Mouse (Mus musculus) embryonic facial prominence, embryonic 14.5 days (tissue): ENCODE data around the gene Crlf2. TPM values are rescaled to one million over a fixed set of nuclear protein-coding genes. Genes with fewer than 3 reads are reported as not detected.

Experiments
- ATAC-seq: fragments of 200-750 bp; cut with Nextera tagmentation; 2 replicates; pipeline ENCODE4 v1.8.0; 2017; ENCODE audit warnings: low read depth, moderate number of reproducible peaks, moderate TSS enrichment
- DNase-seq: peaks from one replicate; pipeline ENCODE4 v3.0.0-alpha.2; 2015; ENCODE audit warnings: low spot score
- H3K27ac ChIP-seq: fragments of 300-500 bp; sonication (generic); replicated peaks from 2 replicates; pipeline ENCODE4 v1.5.1; 2014; ENCODE audit warnings: low read depth, mild to moderate bottlenecking, low read length, moderate library complexity
- H3K27me3 ChIP-seq: fragments of 300-500 bp; sonication (generic); replicated peaks from 2 replicates; pipeline ENCODE4 v1.6.1; 2014; ENCODE audit warnings: low read length; ENCODE audit not compliant: control insufficient read depth, insufficient read depth
- H3K36me3 ChIP-seq: fragments of 300-500 bp; sonication (generic); 2 replicates; pipeline ENCODE4 v1.6.1; 2014; ENCODE audit warnings: low read length, mixed read lengths; ENCODE audit not compliant: control insufficient read depth, insufficient read depth
- H3K4me1 ChIP-seq: fragments of 300-500 bp; sonication (generic); 2 replicates; pipeline ENCODE4 v1.6.1; 2014; ENCODE audit warnings: antibody characterized with exemption, low read length; ENCODE audit not compliant: control insufficient read depth, insufficient read depth
- H3K4me2 ChIP-seq: fragments of 300-500 bp; sonication (generic); 2 replicates; pipeline ENCODE4 v1.6.1; 2014; ENCODE audit warnings: low read depth, mild to moderate bottlenecking, low read length, moderate library complexity, mixed read lengths
- H3K4me3 ChIP-seq: fragments of 300-500 bp; sonication (generic); 2 replicates; pipeline ENCODE4 v1.5.1; 2014; ENCODE audit warnings: low read depth, mild to moderate bottlenecking, low read length
- H3K9ac ChIP-seq: fragments of 300-500 bp; sonication (generic); 2 replicates; pipeline ENCODE4 v1.6.1; 2014; ENCODE audit warnings: low read depth, mild to moderate bottlenecking, low read length, moderate library complexity, mixed read lengths
- H3K9me3 ChIP-seq: fragments of 300-500 bp; sonication (generic); 2 replicates; pipeline ENCODE4 v1.6.1; 2016; ENCODE audit warnings: low read length; ENCODE audit not compliant: control insufficient read depth
- WGBS: fragments of 180-500 bp; shearing (Covaris S2); extraction: QIAGEN DNeasy Blood & Tissue Kit; methylation state at CpG from one replicate; pipeline ENCODE4 v1.1.7; 2014; 5-methylcytosine and 5-hydroxymethylcytosine counted together
- polyA plus RNA-seq: library from polyadenylated mRNA; unstranded; fragments of >200 nt; fragmentation: Nextera tagmentation; extraction: Ambion mirVana; gene quantifications from 2 replicates; pipeline ENCODE4 v1.2.1, GENCODE M21; 2014

The Crlf2 gene
- polyA plus RNA-seq, 1 experiment from 2014 or later, result 7.8 TPM

DNA sequence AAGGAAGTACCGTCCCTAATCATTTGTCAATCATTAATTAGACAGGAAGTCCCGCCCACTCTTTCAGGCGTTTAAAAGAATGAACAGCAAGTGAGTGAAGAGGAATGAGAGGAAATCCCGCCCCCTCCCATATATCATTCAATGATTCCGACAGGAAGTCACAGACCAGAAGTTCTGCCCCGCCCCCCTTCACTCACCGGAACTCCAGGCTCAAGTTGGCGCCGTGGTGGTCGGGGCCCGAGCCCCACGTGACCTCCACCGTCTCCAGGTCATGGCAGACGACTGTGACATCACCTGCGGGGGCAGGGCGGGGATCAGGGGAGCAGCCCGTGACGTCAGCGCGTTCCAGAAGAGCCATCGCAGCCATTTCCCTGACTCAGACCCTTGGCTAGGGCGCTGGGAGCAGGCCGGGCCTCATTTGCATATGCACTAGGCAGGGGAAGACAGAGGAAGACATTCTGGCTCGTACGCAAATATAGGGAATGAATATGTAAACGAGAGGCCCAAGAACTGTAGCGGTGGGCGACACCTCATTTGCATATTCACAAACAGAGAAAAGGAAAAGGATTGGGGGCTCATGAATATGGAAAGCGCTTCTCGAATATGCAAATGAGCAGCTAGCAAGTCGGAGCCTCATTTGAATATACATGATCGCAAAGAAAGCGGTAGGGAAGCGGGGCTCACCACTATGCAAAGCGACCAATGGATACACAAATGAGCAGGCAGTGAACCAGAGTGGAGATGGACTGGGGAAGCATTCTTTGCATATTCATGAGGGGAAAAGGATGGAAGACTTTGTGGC, 1.3 kb downstream of the Crlf2 start:
- peak overlapping the region; percentile 67 for H3K4me3 ChIP-seq
- no peaks in the 10 kb centered on the region for H3K4me1 ChIP-seq
- ATAC-seq (peak; percentile 87), DNase-seq (peak; percentile 99)
- H3K27me3 ChIP-seq, result no peaks in the 10 kb centered on the region
- peak overlapping the region; percentile 2; the same call in 1 of the 2 replicates for H3K9ac ChIP-seq
- peaks cover 42% of the 10 kb centered on the region for H3K9me3 ChIP-seq
- peak overlapping the region; percentile 96 for H3K27ac ChIP-seq
- H3K36me3 ChIP-seq, result peaks cover 14% of the 10 kb centered on the region
- WGBS, result 1% methylated on average over 34 of the region's 35 CpGs
- H3K4me2 ChIP-seq, result peak overlapping the region; percentile 59

DNA sequence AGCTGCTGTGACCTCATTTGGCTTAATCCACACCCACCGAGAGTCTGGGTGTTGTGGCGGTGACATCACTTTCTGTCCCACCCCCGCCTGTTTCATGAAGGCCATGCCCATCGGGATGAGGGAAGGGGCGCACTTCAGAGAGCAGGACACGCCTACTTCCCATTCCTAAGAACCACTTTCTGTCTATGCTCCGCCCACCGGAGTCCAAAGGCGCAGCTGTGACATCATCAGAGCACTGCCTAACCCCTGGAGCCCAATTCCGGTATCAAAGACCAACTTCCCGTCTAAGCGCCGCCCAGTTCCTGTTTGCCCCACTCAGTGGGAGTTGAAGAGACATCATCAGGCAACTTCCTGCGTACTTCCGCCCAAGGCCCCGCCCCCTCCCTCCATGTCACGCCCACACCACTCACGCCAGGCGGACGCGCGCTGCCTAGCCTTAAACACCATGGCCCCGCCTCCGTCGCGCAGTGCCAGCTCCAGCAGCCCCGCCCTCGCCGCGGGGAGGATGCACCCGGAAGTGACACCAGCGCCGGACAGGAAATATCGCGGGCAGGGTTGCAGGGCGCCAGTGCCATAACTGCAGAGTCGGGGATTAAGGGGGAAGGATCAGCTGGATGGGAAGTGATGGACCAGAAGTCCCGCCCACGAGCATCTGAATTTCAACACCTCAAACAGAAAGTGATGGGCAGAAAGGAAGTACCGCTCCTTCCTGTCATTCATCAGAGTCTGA, 2.0 kb downstream of the Crlf2 start:
- peak; percentile 71 for ATAC-seq
- Histone ChIP-seq H3K27me3 (no peaks in the 10 kb centered on the region), H3K4me3 (peak overlapping the region; percentile 67), H3K9me3 (peaks cover 49% of the 10 kb centered on the region), H3K27ac (peak overlapping the region; percentile 96), H3K9ac (peak overlapping the region; percentile 35; the same call in 1 of the 2 replicates), H3K36me3 (peaks cover 14% of the 10 kb centered on the region), H3K4me2 (peak overlapping the region; percentile 59), H3K4me1 (no peaks in the 10 kb centered on the region)
- 11% methylated on average over 40 of the region's 40 CpGs for WGBS
- peak; percentile 95 for DNase-seq

DNA sequence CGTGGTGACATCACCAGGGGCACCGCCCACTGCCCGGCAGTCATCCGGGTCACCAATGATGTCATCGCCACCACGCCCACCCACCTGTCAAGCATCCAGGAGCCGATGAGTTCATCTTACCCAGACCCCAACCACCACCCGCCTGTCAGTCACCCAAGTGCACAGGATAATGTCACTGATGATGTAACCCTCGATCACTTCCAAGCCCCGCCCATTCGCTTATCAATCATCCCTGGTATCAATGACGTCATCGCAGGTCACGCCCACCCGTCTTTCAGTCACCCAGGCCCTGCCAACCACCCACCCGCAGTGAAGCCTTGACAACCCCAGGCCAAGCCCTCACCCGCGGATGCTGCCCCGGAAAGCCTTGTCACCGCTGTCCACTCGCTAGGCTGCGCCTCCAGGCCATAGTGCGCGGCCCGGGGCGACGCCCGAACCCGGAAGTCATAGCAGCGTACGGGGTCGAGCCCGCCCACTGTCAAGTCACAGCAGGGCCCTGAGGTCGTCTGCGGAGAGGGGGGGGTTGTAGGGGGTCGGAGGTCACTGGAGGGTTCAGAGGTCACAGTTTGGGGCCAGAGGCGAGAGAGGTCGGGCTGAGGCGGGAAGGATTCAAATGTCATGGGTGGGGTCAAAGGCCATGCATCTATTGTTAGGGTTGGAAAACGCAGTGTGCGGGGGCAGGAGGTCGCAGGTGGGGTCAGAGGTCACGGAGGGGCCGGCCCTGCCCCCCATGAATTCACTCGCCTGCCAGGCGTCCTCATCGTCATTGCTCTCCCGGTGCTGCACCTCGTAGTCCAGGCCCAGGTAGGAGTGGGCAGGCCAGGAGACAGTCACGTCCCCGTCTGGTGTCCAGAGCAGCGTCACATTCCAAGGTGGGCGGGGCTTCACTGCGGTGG, 2.9 kb downstream of the Crlf2 start:
- no peaks in the 10 kb centered on the region for H3K27me3 ChIP-seq
- H3K4me3 ChIP-seq, result peak overlapping the region; percentile 67
- no peak overlapping the region for H3K9ac ChIP-seq
- H3K27ac ChIP-seq, result peak overlapping the region; percentile 96
- no peaks in the 10 kb centered on the region for H3K4me1 ChIP-seq
- peaks cover 58% of the 10 kb centered on the region for H3K9me3 ChIP-seq
- DNase-seq (no peak), ATAC-seq (no peak)
- H3K4me2 ChIP-seq, result peak overlapping the region; percentile 59
- 75% methylated on average over 51 of the region's 54 CpGs for WGBS
- peaks cover 14% of the 10 kb centered on the region for H3K36me3 ChIP-seq

DNA sequence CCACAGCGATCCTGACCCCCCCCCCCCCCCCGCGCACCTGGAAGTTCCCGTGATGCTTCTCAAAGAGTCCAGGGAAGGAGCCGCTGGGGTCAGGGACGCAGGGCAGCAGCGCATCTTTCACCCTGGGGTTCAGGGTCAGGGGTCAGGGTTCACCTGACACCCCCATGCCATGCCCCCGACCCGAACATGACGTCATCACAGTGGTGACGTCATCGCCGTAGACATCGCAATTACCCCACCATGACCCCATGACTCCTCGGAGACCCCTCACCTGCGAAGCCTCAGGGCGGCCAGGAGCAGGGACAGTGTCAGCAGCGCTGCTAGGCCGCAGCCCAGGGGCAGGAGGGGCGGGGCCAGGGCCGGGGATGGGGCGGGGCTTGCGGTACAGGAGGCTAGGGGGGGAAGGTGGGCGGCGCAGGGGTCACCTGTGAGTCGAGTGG, 3.5 kb downstream of the Crlf2 start:
- no peaks in the 10 kb centered on the region for H3K27me3 ChIP-seq
- H3K9ac ChIP-seq, result no peak overlapping the region
- H3K4me3 ChIP-seq, result no peak overlapping the region
- H3K4me2 ChIP-seq, result no peak overlapping the region
- DNase-seq (no peak), ATAC-seq (no peak)
- no peak overlapping the region for H3K27ac ChIP-seq
- no peaks in the 10 kb centered on the region for H3K4me1 ChIP-seq
- H3K9me3 ChIP-seq, result peaks cover 64% of the 10 kb centered on the region
- peaks cover 14% of the 10 kb centered on the region for H3K36me3 ChIP-seq
- WGBS, result 77% methylated on average over 15 of the region's 26 CpGs

DNA sequence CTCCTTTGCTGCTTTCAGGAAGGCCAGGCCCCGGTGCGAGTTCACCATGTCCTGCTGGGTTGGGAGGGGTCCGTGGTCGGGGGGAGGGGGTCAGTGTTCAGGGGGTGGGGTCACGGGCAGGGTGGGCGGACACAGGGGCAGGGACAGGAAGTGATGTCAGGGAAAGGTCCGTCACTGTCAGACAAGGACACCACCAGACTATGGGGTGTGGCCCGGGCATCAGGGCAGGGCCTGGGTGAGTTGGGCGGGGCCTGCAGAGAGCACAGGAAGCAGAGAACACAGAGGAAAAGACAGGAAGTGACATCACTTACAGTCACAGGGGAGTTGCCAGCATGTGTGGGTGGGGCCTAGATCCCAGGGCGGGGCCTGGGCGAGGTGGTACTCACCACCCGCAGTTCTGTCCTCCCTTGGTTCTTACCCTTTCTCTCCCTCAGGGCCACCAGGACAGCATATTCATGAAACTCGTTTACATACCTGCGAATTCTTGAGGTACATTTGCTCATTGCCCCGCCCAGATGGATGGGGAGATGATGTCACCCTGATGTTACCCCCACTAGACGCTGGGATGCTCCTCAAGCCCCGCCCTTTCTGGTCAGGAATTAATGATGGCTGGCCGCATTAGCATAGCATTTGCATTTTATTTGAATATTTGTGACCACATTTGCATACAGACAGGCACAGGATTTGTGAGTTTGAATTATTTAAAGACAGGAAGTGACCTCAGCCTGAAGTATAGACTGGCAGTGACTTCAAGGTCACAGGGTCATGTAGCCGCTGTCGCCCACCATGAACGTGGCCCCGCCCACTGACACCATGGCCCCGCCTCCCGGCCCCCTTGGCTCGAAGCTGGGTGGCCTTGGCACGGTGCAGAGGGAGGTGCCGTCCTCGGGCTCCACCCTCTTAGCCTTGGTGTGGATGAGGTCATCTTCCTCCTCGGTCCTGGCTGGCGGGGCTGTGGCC, 4.4 kb downstream of the Crlf2 start:
- no peak for ATAC-seq

DNA sequence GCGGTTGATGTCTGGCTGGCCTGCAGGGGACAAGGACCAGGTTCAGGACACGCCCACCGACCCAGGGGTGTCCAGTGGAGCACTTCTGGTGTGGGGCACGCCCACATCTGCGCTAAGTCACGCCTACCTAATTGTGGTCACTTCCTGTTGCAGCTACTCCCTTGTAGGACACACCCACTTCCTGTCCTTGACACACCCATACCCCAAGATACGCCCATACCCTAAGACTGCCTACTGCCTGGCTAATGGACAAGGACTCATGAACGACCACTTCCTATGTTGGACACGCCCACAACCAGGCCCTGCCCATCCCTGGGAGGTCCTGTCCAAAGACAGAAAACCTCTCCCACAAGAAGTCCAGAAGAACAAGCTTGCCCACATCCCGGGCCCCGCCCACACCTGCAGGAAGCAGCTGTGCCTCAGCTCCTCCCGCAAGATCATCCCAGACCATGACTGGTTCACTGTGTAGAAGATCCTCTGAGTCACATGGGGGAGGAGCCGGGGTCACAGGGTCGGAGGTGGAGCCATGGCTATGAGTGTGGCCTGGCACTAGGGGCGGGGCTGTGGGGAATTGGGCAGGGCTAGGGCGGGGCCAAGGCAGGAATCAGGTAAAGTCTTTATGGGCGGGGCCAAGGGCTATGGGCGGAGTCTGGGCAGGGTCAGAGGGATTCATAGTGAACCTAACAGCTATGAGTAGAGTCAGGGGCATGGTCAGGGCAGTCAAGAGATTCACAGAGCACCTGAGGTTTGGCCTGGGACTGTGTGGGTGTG, 5.4 kb downstream of the Crlf2 start:
- H3K36me3 ChIP-seq, result peaks cover 14% of the 10 kb centered on the region
- 62% methylated on average over 16 of the region's 18 CpGs for WGBS
- DNase-seq (peak; percentile 2), ATAC-seq (no peak)
- no peak overlapping the region for H3K4me2 ChIP-seq
- no peaks in the 10 kb centered on the region for H3K27me3 ChIP-seq
- peaks cover 67% of the 10 kb centered on the region for H3K9me3 ChIP-seq
- no peak overlapping the region for H3K9ac ChIP-seq
- H3K4me3 ChIP-seq, result no peak overlapping the region
- no peak overlapping the region for H3K27ac ChIP-seq
- H3K4me1 ChIP-seq, result no peaks in the 10 kb centered on the region

More for the DNA sequence above, 4.4 kb downstream of the Crlf2 start:
- no peaks in the 10 kb centered on the region for H3K27me3 ChIP-seq
- no peak overlapping the region for H3K9ac ChIP-seq
- WGBS, result 82% methylated on average over 29 of the region's 30 CpGs
- H3K4me1 ChIP-seq, result no peaks in the 10 kb centered on the region
- no peak for DNase-seq
- peaks cover 14% of the 10 kb centered on the region for H3K36me3 ChIP-seq
- H3K4me2 ChIP-seq, result no peak overlapping the region
- H3K9me3 ChIP-seq, result peaks cover 67% of the 10 kb centered on the region
- no peak overlapping the region for H3K4me3 ChIP-seq
- no peak overlapping the region for H3K27ac ChIP-seq

DNA sequence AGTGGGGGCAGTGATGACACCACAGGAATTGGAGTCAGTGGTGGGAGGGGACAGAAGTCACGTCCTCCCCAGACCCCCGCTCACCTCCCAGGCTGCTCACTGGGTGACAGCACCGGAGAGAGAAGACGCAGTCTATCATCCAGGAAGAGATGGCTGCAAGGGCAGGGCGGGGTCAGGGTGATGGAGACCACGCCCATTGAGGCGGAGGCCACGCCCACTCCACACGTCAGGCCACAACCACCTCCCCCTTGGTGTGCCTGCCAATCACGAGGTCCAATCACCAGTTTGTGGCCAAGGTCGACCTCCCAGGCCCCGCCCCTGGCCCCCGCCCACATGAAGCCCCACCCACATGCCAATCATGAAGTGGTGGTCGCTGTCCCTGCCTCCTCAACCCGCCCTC, 6.3 kb downstream of the Crlf2 start:
- H3K9me3 ChIP-seq, result peaks cover 67% of the 10 kb centered on the region
- DNase-seq, result no peak
- WGBS, result 89% methylated on average over 11 of the region's 15 CpGs

More for the DNA sequence above, 6.3 kb downstream of the Crlf2 start:
- Histone ChIP-seq H3K4me1 (no peaks in the 10 kb centered on the region), H3K9ac (no peak overlapping the region), H3K27me3 (no peaks in the 10 kb centered on the region), H3K27ac (no peak overlapping the region), H3K4me2 (no peak overlapping the region), H3K4me3 (no peak overlapping the region), H3K36me3 (peaks cover 14% of the 10 kb centered on the region)
- ATAC-seq, result no peak
